ENCODE assay signal across 11 mouse cellular contexts in genomic region chr5:36757033-36757432, GRCm38 (mm10). TPM values are rescaled to one million over a fixed set of nuclear protein-coding genes. Genes with fewer than 3 reads are reported as not detected.
DNase-seq lines count a peak whose midpoint lies in the region; ATAC-seq and TF ChIP-seq lines count a peak whose summit lies in the region.
"Had no signal": no experiment of that assay in that cellular context is flagged by ENCODE, and none has a peak within 500 bp of the region (broad histone marks: within the 10 kb centered on the region; RNA-seq: fewer than 3 reads in every experiment).

No protein-coding gene starts in this region.

- no peak for ATAC-seq in forebrain, postnatal 0 days
- no peak for ATAC-seq in forebrain, embryonic 16.5 days
- ATAC-seq in midbrain, postnatal 0 days (ENCODE audit: low FRiP score): no peak
- peak; percentile 52 for ATAC-seq in activated CD4-positive, CD25-positive, alpha-beta regulatory T cell, adult 4 months

- no peak for DNase-seq in forebrain, postnatal 0 days
- DNase-seq in midbrain, postnatal 0 days (ENCODE audit: low spot score): no peak
- DNase-seq in midbrain, embryonic 10.5 days (ENCODE audit: low spot score): no peak
- DNase-seq in ovary, postnatal 10 days (ENCODE audit: low spot score): no peak
- no peak for DNase-seq in left cerebral cortex, adult 11 months (ENCODE audit: low spot score)
- DNase-seq: cerebellum, postnatal 36 days had no signal

- H3K9ac ChIP-seq in forebrain, postnatal 0 days: no peak overlapping the region
- H3K9ac ChIP-seq in forebrain, embryonic 16.5 days (replicated peaks; ENCODE audit: low read depth, low read length): no peak overlapping the region
- H3K9ac ChIP-seq in midbrain, postnatal 0 days (replicated peaks; ENCODE audit: low read length, poor library complexity, severe bottlenecking): no peak overlapping the region
- H3K9ac ChIP-seq: hindbrain, embryonic 14.5 days; midbrain, embryonic 12.5 days had no signal

- no peaks in the 10 kb centered on the region for H3K36me3 ChIP-seq in forebrain, postnatal 0 days (ENCODE audit: insufficient read depth)
- H3K36me3 ChIP-seq in forebrain, embryonic 16.5 days (ENCODE audit: control insufficient read depth, insufficient read depth): no peaks in the 10 kb centered on the region
- no peaks in the 10 kb centered on the region for H3K36me3 ChIP-seq in midbrain, postnatal 0 days (ENCODE audit: insufficient read depth, low read length)
- no peaks in the 10 kb centered on the region for H3K36me3 ChIP-seq in midbrain, embryonic 10.5 days
- no peaks in the 10 kb centered on the region for H3K36me3 ChIP-seq in small intestine, adult 2 months (ENCODE audit: control insufficient read depth, insufficient read depth, low read length)
- H3K36me3 ChIP-seq: midbrain, embryonic 12.5 days had no signal

- no peaks in the 10 kb centered on the region for H3K27me3 ChIP-seq in forebrain, postnatal 0 days (ENCODE audit: insufficient read depth, low read length)
- no peaks in the 10 kb centered on the region for H3K27me3 ChIP-seq in forebrain, embryonic 16.5 days (replicated peaks; ENCODE audit: control insufficient read depth, insufficient read depth, low read length)
- H3K27me3 ChIP-seq in midbrain, postnatal 0 days (ENCODE audit: insufficient read depth, low read length): no peaks in the 10 kb centered on the region
- no peaks in the 10 kb centered on the region for H3K27me3 ChIP-seq in midbrain, embryonic 10.5 days (ENCODE audit: low read depth, poor library complexity, severe bottlenecking)
- 0 out of 2 replicates have a peak, but pooled peaks cover 3% of the 10 kb centered on the region for H3K27me3 ChIP-seq in small intestine, adult 2 months (ENCODE audit: control insufficient read depth, insufficient read depth, low read length)

- peak; percentile 45 for TF ChIP-seq CTCF in forebrain, postnatal 0 days (IDR thresholded peaks at IDR 0.05; ENCODE audit: low read depth)
- peak; percentile 51 for TF ChIP-seq CTCF in midbrain, postnatal 0 days (IDR thresholded peaks at IDR 0.05)
- peak; percentile 45; the same call in 1 of the 2 replicates for TF ChIP-seq CTCF in small intestine, adult 2 months (IDR thresholded peaks at IDR 0.05; ENCODE audit: extremely low read depth, insufficient read length, insufficient replicate concordance, low read depth, low read length)

- H3K27ac ChIP-seq in forebrain, postnatal 0 days (ENCODE audit: low read depth, low read length): no peak overlapping the region
- no peak overlapping the region for H3K27ac ChIP-seq in forebrain, embryonic 16.5 days (ENCODE audit: low read length)
- no peak overlapping the region for H3K27ac ChIP-seq in midbrain, postnatal 0 days (ENCODE audit: low read depth, low read length)
- no peak overlapping the region for H3K27ac ChIP-seq in midbrain, embryonic 10.5 days (replicated peaks)
- H3K27ac ChIP-seq in small intestine, adult 2 months (ENCODE audit: insufficient read depth, low read depth, low read length): no peak overlapping the region
- H3K27ac ChIP-seq: hindbrain, embryonic 14.5 days; midbrain, embryonic 12.5 days had no signal

- H3K4me2 ChIP-seq in forebrain, postnatal 0 days (ENCODE audit: low read depth): no peak overlapping the region
- H3K4me2 ChIP-seq in forebrain, embryonic 16.5 days (ENCODE audit: low read length): no peak overlapping the region
- no peak overlapping the region for H3K4me2 ChIP-seq in midbrain, postnatal 0 days (ENCODE audit: low read depth, low read length, poor library complexity, severe bottlenecking)
- H3K4me2 ChIP-seq: hindbrain, embryonic 14.5 days; midbrain, embryonic 12.5 days had no signal

- no peaks in the 10 kb centered on the region for H3K9me3 ChIP-seq in forebrain, postnatal 0 days (ENCODE audit: low read length)
- H3K9me3 ChIP-seq in forebrain, embryonic 16.5 days (ENCODE audit: control insufficient read depth, low read length): no peaks in the 10 kb centered on the region
- no peaks in the 10 kb centered on the region for H3K9me3 ChIP-seq in midbrain, postnatal 0 days (ENCODE audit: low read length)
- no peaks in the 10 kb centered on the region for H3K9me3 ChIP-seq in midbrain, embryonic 10.5 days (replicated peaks)
- H3K9me3 ChIP-seq: midbrain, embryonic 12.5 days had no signal

- H3K4me3 ChIP-seq in forebrain, postnatal 0 days (ENCODE audit: low read depth, low read length): no peak overlapping the region
- no peak overlapping the region for H3K4me3 ChIP-seq in forebrain, embryonic 16.5 days (replicated peaks; ENCODE audit: low read length)
- no peak overlapping the region for H3K4me3 ChIP-seq in midbrain, postnatal 0 days (ENCODE audit: low read depth, low read length)
- H3K4me3 ChIP-seq in midbrain, embryonic 10.5 days: no peak overlapping the region
- no peak overlapping the region for H3K4me3 ChIP-seq in small intestine, adult 2 months (ENCODE audit: low read depth, low read length)
- H3K4me3 ChIP-seq: midbrain, embryonic 12.5 days had no signal

- no peaks in the 10 kb centered on the region for H3K4me1 ChIP-seq in forebrain, postnatal 0 days (ENCODE audit: insufficient read depth)
- H3K4me1 ChIP-seq in forebrain, embryonic 16.5 days (replicated peaks; ENCODE audit: control insufficient read depth, insufficient read depth, low read length): no peaks in the 10 kb centered on the region
- H3K4me1 ChIP-seq in midbrain, postnatal 0 days (ENCODE audit: insufficient read depth, low read length): no peaks in the 10 kb centered on the region
- H3K4me1 ChIP-seq in midbrain, embryonic 10.5 days: no peaks in the 10 kb centered on the region
- H3K4me1 ChIP-seq in small intestine, adult 2 months (ENCODE audit: control insufficient read depth, insufficient read depth, insufficient read length, low read length): no peaks in the 10 kb centered on the region
- H3K4me1 ChIP-seq: midbrain, embryonic 12.5 days had no signal

- WGBS in forebrain, postnatal 0 days: 67% methylated on average over 5 of the region's 5 CpGs
- WGBS in forebrain, embryonic 16.5 days: 65% methylated on average over 5 of the region's 5 CpGs
- WGBS in midbrain, postnatal 0 days: 68% methylated on average over 5 of the region's 5 CpGs
- 67% methylated on average over 5 of the region's 5 CpGs for WGBS in midbrain, embryonic 10.5 days
- WGBS in small intestine, adult 2 months: 71% methylated on average over 5 of the region's 5 CpGs

- no peak for TF ChIP-seq POLR2A in small intestine, adult 2 months (IDR thresholded peaks at IDR 0.05; ENCODE audit: low read depth, low read length)

RNA-seq across cellular contexts. Expression of gene Bloc1s4, which starts 8.6 kb away (rescaled TPM):
- total RNA-seq in forebrain, postnatal 0 days (2014; rRNA removed): 23.6 and 23.8 TPM in 2 replicates
- 32.7 and 36.2 TPM in 2 replicates for polyA plus RNA-seq in forebrain, postnatal 0 days (2015; fragmentation: Nextera tagmentation; extraction: Ambion mirVana)
- 26.0 and 31.4 TPM in 2 replicates for polyA plus RNA-seq in forebrain, embryonic 16.5 days (2015; fragmentation: Nextera tagmentation; extraction: Ambion mirVana)
- total RNA-seq in midbrain, postnatal 0 days (2014; rRNA removed): 21.5 and 39.8 TPM in 2 replicates
- 30.1 and 30.2 TPM in 2 replicates for polyA plus RNA-seq in midbrain, postnatal 0 days (2015; fragmentation: Nextera tagmentation; extraction: Ambion mirVana)
- polyA plus RNA-seq in midbrain, embryonic 10.5 days (2016; fragmentation: Nextera tagmentation; extraction: Ambion mirVana): 21.1 and 23.5 TPM in 2 replicates
- 1 to 10 TPM in 1 of 2 experiments, under 1 TPM in 1; 0.95 to 1.6 TPM for polyA plus RNA-seq in activated CD4-positive, CD25-positive, alpha-beta regulatory T cell, adult 4 months (2017; shearing (Covaris generic))
- 30.4 and 31.0 TPM in 2 replicates for polyA plus RNA-seq in small intestine, adult 2 months (2012; rRNA removed)

RNA-seq across cellular contexts. Expression of gene Mrfap1, which starts 39.5 kb away (rescaled TPM):
- total RNA-seq in forebrain, postnatal 0 days (2014; rRNA removed): 296 and 353 TPM in 2 replicates
- polyA plus RNA-seq in forebrain, postnatal 0 days (2015; fragmentation: Nextera tagmentation; extraction: Ambion mirVana): 477 and 530 TPM in 2 replicates
- 284 and 308 TPM in 2 replicates for polyA plus RNA-seq in forebrain, embryonic 16.5 days (2015; fragmentation: Nextera tagmentation; extraction: Ambion mirVana)
- 288 and 318 TPM in 2 replicates for total RNA-seq in midbrain, postnatal 0 days (2014; rRNA removed)
- polyA plus RNA-seq in midbrain, postnatal 0 days (2015; fragmentation: Nextera tagmentation; extraction: Ambion mirVana): 425 and 441 TPM in 2 replicates
- polyA plus RNA-seq in midbrain, embryonic 10.5 days (2016; fragmentation: Nextera tagmentation; extraction: Ambion mirVana): 443 and 463 TPM in 2 replicates
- 100 to 1,000 TPM in 1 of 2 experiments, 10 to 100 TPM in 1; 87.1 to 109 TPM for polyA plus RNA-seq in activated CD4-positive, CD25-positive, alpha-beta regulatory T cell, adult 4 months (2017; shearing (Covaris generic))
- 69.3 and 132 TPM in 2 replicates for polyA plus RNA-seq in small intestine, adult 2 months (2012; rRNA removed)
